Mouse (Mus musculus): ENCODE measurements at regions not wholly inside any gene's neighbourhood (a gene's known extent, or its start where the extent isn't known, plus 50 kb on each side); places are given as distances from the start of the nearest gene placed in this dataset.

DNA sequence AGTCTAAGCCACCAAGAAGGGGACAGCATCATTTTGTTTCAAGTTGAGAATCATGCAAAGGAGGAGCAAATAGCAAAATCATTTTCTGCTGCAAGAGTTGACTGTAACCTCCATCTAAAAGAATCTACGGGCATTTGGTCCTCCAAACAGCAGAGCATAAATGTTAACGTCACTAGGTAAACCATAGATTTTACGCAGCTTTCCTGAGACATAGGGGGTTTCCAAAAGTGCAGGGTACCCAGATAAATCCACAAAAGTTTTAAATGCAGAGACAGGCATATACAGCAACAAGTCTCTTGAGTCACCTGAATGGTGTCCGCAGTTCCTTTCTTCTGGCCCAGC, 56.1 kb upstream of the Gpd2 start:
- no peak for TF ChIP-seq POLR2AphosphoS5 (IDR thresholded peaks at IDR 0.05; ENCODE audit: borderline replicate concordance, low read depth, low read length)
- no peak for TF ChIP-seq EP300 (IDR thresholded peaks at IDR 0.05; ENCODE audit: low read depth in 1 of 2, low read length in 2 of 2)
- TF ChIP-seq CTCF (IDR thresholded peaks at IDR 0.05 in 2 of 3, conservative IDR thresholded peaks at IDR 0.05 in 1 of 3; ENCODE audit: control insufficient read depth in 1 of 3, insufficient read depth in 1 of 3, low read depth in 2 of 3, low read length in 3 of 3, poor library complexity in 1 of 3, severe bottlenecking in 1 of 3): no peak
- no peak; a peak in 1 of 4 replicates for TF ChIP-seq POLR2A (IDR thresholded peaks at IDR 0.05; ENCODE audit: control insufficient read depth in 1 of 2, insufficient read depth in 1 of 2, low read depth in 1 of 2, low read length in 2 of 2, poor library complexity in 1 of 2)
- TF ChIP-seq MAFK (IDR thresholded peaks at IDR 0.05; ENCODE audit: borderline replicate concordance, low read depth, low read length): no peak
- TF ChIP-seq CHD2 (IDR thresholded peaks at IDR 0.05; ENCODE audit: low read length): no peak
- peak; percentile 30; the same call in 1 of the 2 replicates for TF ChIP-seq POLR2AphosphoS2 (IDR thresholded peaks at IDR 0.05; ENCODE audit: low read length)
- no peak for TF ChIP-seq UBTF (IDR thresholded peaks at IDR 0.05; ENCODE audit: borderline replicate concordance, insufficient read depth, low read depth, low read length)
- no peak for TF ChIP-seq SIN3A (IDR thresholded peaks at IDR 0.05; ENCODE audit: low read length)
- TF ChIP-seq GATA1 (IDR thresholded peaks at IDR 0.05; ENCODE audit: low read depth, low read length): no peak
